Mouse (Mus musculus): ENCODE data around the gene Txnrd2.

- TF ChIP-seq POLR2A (IDR thresholded peaks at IDR 0.05; ENCODE audit: insufficient read length, low read depth) = no peak
- no peak for TF ChIP-seq E2F4 (IDR thresholded peaks at IDR 0.05; ENCODE audit: insufficient read depth)
Observed at GRCm38 (mm10) chr16:18383756-18384155, 42.4 kb upstream of the Txnrd2 start.

Measured in myocyte (in vitro differentiated cells).